Mouse (Mus musculus) forebrain, embryonic 12.5 days (tissue): Measurements from ENCODE around the gene Sema6d. TPM values are rescaled to one million over a fixed set of nuclear protein-coding genes. Genes with fewer than 3 reads are reported as not detected.

ENCODE experiments used
- ATAC-seq: fragments of 200-750 bp; cut with Nextera tagmentation; 2 replicates; pipeline ENCODE4 v1.8.0; 2017; ENCODE audit warnings: moderate TSS enrichment; ENCODE audit not compliant: low FRiP score
- H3K27ac ChIP-seq: fragments of 300-500 bp; sonication (generic); 2 replicates; pipeline ENCODE4 v1.5.1; 2016; ENCODE audit warnings: mild to moderate bottlenecking
- H3K27me3 ChIP-seq: fragments of 300-500 bp; sonication (generic); 2 replicates; pipeline ENCODE4 v1.6.1; 2016; ENCODE audit warnings: mild to moderate bottlenecking
- H3K36me3 ChIP-seq: fragments of 300-500 bp; sonication (generic); replicated peaks from 2 replicates; pipeline ENCODE4 v1.6.1; 2016; ENCODE audit warnings: mild to moderate bottlenecking
- H3K4me1 ChIP-seq: fragments of 300-500 bp; sonication (generic); 2 replicates; pipeline ENCODE4 v1.6.1; 2016
- H3K4me2 ChIP-seq: fragments of 300-500 bp; sonication (generic); 2 replicates; pipeline ENCODE4 v1.6.1; 2016; ENCODE audit warnings: mild to moderate bottlenecking, moderate library complexity
- H3K4me3 ChIP-seq: fragments of 300-500 bp; sonication (generic); replicated peaks from 2 replicates; pipeline ENCODE4 v1.5.1; 2016; ENCODE audit warnings: mild to moderate bottlenecking
- H3K9ac ChIP-seq: fragments of 300-500 bp; sonication (generic); 2 replicates; pipeline ENCODE4 v1.6.1; 2016; ENCODE audit warnings: mild to moderate bottlenecking
- H3K9me3 ChIP-seq: fragments of 300-500 bp; sonication (generic); 2 replicates; pipeline ENCODE4 v1.6.1; 2016
- WGBS: fragments of 180-500 bp; shearing (Covaris S2); methylation state at CpG from one replicate; pipeline ENCODE4 v1.1.7; 2016; 5-methylcytosine and 5-hydroxymethylcytosine counted together
- polyA plus RNA-seq: library from polyadenylated mRNA; unstranded; fragments of >200 nt; fragmentation: Nextera tagmentation; extraction: Ambion mirVana; gene quantifications from 2 replicates; pipeline ENCODE4 v1.2.1, GENCODE M21; 2016

The Sema6d gene
- polyA plus RNA-seq, 1 experiment from 2014 or later = 19.8 TPM

DNA sequence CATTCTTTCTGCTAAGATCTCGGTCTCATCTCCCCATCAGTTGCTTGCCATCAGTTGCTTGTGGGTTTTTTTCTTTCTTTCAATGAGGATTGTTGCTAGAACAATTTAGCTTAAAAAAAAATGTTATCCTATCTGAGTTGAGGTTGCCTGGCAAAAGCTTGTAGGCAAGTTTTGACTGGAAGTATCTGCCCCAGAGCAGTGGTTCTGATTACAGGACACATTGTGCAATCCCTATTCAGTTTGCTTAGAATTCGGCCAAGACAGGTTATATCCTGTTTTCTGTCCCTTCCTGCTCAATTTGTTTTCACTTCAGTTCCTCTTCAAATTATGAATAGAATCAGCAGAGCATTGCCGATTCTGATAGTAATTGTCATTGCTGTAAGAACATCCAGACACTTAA, 552.4 kb downstream of the Sema6d start:
- Histone ChIP-seq H3K4me1 (peaks cover 13% of the 10 kb centered on the region), H3K9me3 (no peaks in the 10 kb centered on the region), H3K27ac (no peak overlapping the region), H3K27me3 (no peaks in the 10 kb centered on the region), H3K36me3 (no peaks in the 10 kb centered on the region), H3K4me3 (no peak overlapping the region), H3K4me2 (no peak overlapping the region), H3K9ac (no peak overlapping the region)
- 65% methylated on average over 3 of the region's 3 CpGs for WGBS
- ATAC-seq = no peak

DNA sequence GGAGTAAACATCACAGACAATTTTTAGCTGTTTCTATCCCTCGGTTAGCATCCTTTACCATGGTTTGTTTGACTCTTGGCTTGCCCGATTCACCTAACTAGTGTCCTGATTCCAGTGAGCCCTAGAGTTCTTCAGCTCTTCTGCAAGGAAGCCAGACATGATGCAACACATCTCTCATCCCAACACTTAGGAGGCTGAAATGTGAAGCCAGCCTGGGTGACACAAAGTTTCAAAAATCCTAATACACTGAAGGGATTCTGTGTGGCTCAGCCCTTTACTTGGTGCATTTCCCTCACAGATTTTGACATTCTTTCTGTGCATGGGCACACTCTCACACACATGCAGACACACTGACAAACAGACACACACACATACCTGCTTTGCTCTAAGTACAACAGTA, 560.8 kb downstream of the Sema6d start:
- Histone ChIP-seq H3K9me3 (no peaks in the 10 kb centered on the region), H3K27me3 (no peaks in the 10 kb centered on the region), H3K4me1 (no peaks in the 10 kb centered on the region), H3K4me3 (no peak overlapping the region), H3K9ac (no peak overlapping the region), H3K27ac (no peak overlapping the region), H3K36me3 (no peaks in the 10 kb centered on the region), H3K4me2 (no peak overlapping the region)
- ATAC-seq = no peak
- whole genome bisulfite sequencing = 90% methylated on average over 2 of the region's 2 CpGs

DNA sequence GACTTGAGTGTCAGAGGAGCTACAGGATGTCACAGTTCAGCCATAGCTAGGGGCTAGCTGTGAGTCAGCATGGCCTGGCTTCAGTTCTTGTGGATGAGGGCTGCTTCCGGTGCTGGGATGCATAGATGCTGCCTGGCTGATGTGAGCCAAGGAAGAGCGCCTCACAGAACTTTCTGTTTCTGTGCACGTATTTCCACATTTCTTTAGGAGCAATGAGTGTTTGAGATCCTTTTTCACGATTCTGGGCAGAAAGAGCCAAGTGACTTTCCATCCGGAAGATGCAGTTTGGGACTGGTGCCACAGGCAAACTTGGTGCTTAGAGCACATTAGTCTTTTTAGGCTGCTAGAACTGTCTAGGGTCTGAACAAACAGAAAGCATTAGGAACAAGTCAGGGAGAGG, 561.4 kb downstream of the Sema6d start:
- Histone ChIP-seq H3K9ac (no peak overlapping the region), H3K4me3 (no peak overlapping the region), H3K27ac (no peak overlapping the region), H3K9me3 (no peaks in the 10 kb centered on the region), H3K27me3 (no peaks in the 10 kb centered on the region), H3K4me2 (no peak overlapping the region), H3K4me1 (no peaks in the 10 kb centered on the region), H3K36me3 (no peaks in the 10 kb centered on the region)
- ATAC-seq = no peak
- 81% methylated on average over 5 of the region's 5 CpGs for WGBS

GRCm38 (mm10) chr2:124653161-124653560, 563.4 kb downstream of the Sema6d start:
- no peak overlapping the region for H3K27ac ChIP-seq
- H3K4me2 ChIP-seq = no peak overlapping the region

GRCm38 (mm10) chr2:124657358-124657757, 567.6 kb downstream of the Sema6d start:
- no peaks in the 10 kb centered on the region for H3K9me3 ChIP-seq
- no peak overlapping the region for H3K27ac ChIP-seq
- ATAC-seq = no peak
- H3K27me3 ChIP-seq = no peaks in the 10 kb centered on the region
- WGBS = 77% methylated on average over 11 of the region's 11 CpGs
- peaks cover 10% of the 10 kb centered on the region; the same call in 1 of the 2 replicates for H3K36me3 ChIP-seq
- H3K4me2 ChIP-seq = no peak overlapping the region
- peaks cover 4% of the 10 kb centered on the region; the same call in 1 of the 2 replicates for H3K4me1 ChIP-seq
- H3K4me3 ChIP-seq = no peak overlapping the region
- H3K9ac ChIP-seq = no peak overlapping the region

More at GRCm38 (mm10) chr2:124653161-124653560, 563.4 kb downstream of the Sema6d start:
- H3K4me3 ChIP-seq = no peak overlapping the region
- H3K9ac ChIP-seq = no peak overlapping the region
- H3K36me3 ChIP-seq = peaks cover 6% of the 10 kb centered on the region; the same call in 1 of the 2 replicates
- H3K9me3 ChIP-seq = no peaks in the 10 kb centered on the region
- no peaks in the 10 kb centered on the region for H3K27me3 ChIP-seq
- no peak for ATAC-seq
- WGBS = 92% methylated on average over 7 of the region's 7 CpGs
- no peaks in the 10 kb centered on the region for H3K4me1 ChIP-seq

GRCm38 (mm10) chr2:124658374-124658773, 568.6 kb downstream of the Sema6d start:
- Histone ChIP-seq H3K9ac (no peak overlapping the region), H3K27me3 (no peaks in the 10 kb centered on the region), H3K4me1 (peaks cover 4% of the 10 kb centered on the region; the same call in 1 of the 2 replicates), H3K27ac (no peak overlapping the region), H3K36me3 (peaks cover 10% of the 10 kb centered on the region; the same call in 1 of the 2 replicates), H3K4me3 (no peak overlapping the region), H3K4me2 (no peak overlapping the region), H3K9me3 (no peaks in the 10 kb centered on the region)
- WGBS = 90% methylated on average over 14 of the region's 14 CpGs
- 0 out of 2 replicates have a peak, but pooled peaks have one; percentile 20 for ATAC-seq

GRCm38 (mm10) chr2:124659601-124660000, 569.8 kb downstream of the Sema6d start:
- 93% methylated on average over 13 of the region's 13 CpGs for WGBS
- no peaks in the 10 kb centered on the region for H3K27me3 ChIP-seq
- peaks cover 17% of the 10 kb centered on the region for H3K36me3 ChIP-seq
- H3K9ac ChIP-seq = no peak overlapping the region
- no peak overlapping the region for H3K4me2 ChIP-seq
- H3K27ac ChIP-seq = no peak overlapping the region
- H3K4me1 ChIP-seq = peaks cover 4% of the 10 kb centered on the region; the same call in 1 of the 2 replicates
- no peak for ATAC-seq
- H3K9me3 ChIP-seq = no peaks in the 10 kb centered on the region
- H3K4me3 ChIP-seq = no peak overlapping the region

- peaks cover 4% of the 10 kb centered on the region; the same call in 1 of the 2 replicates for H3K4me1 ChIP-seq
- H3K9ac ChIP-seq = no peak overlapping the region
- 88% methylated on average over 5 of the region's 5 CpGs for WGBS
- no peak for ATAC-seq
- H3K27me3 ChIP-seq = no peaks in the 10 kb centered on the region
- no peaks in the 10 kb centered on the region for H3K9me3 ChIP-seq
- no peak overlapping the region for H3K4me3 ChIP-seq
- no peak overlapping the region for H3K27ac ChIP-seq
- H3K36me3 ChIP-seq = peaks cover 22% of the 10 kb centered on the region
- H3K4me2 ChIP-seq = no peak overlapping the region
Measured at GRCm38 (mm10) chr2:124660686-124661085, 570.9 kb downstream of the Sema6d start.

DNA sequence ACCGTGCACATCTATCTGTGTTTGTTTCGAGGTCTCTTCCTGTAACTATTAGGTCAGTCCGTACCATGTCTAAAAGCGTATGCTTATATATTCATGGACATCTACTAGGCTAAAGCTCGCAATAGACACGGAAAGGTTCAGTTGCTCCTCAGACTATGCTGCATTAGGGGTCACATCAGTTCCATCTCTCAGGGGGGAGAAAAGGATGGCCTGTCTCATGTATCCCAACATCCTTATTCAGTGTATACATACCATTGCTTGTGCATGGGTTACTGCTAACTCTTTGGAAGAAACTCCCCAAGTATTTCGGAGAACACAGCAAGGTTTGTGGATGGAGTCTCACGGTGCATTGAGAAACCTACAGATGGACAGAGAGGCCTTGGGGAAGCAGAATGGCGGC, 571.5 kb downstream of the Sema6d start:
- H3K4me1 ChIP-seq = peaks cover 4% of the 10 kb centered on the region; the same call in 1 of the 2 replicates
- H3K27me3 ChIP-seq = no peaks in the 10 kb centered on the region
- H3K9ac ChIP-seq = no peak overlapping the region
- no peak for ATAC-seq
- no peak overlapping the region for H3K4me3 ChIP-seq
- H3K27ac ChIP-seq = no peak overlapping the region
- H3K4me2 ChIP-seq = no peak overlapping the region
- 94% methylated on average over 9 of the region's 9 CpGs for WGBS
- H3K9me3 ChIP-seq = no peaks in the 10 kb centered on the region
- peaks cover 22% of the 10 kb centered on the region for H3K36me3 ChIP-seq

- H3K4me2 ChIP-seq = no peak overlapping the region
- peaks cover 4% of the 10 kb centered on the region; the same call in 1 of the 2 replicates for H3K4me1 ChIP-seq
- H3K27ac ChIP-seq = no peak overlapping the region
- H3K27me3 ChIP-seq = no peaks in the 10 kb centered on the region
- no peak for ATAC-seq
- WGBS = 71% methylated on average over 5 of the region's 5 CpGs
- peaks cover 22% of the 10 kb centered on the region for H3K36me3 ChIP-seq
- no peaks in the 10 kb centered on the region for H3K9me3 ChIP-seq
- no peak overlapping the region for H3K9ac ChIP-seq
- no peak overlapping the region for H3K4me3 ChIP-seq
Measured at GRCm38 (mm10) chr2:124662257-124662656, 572.5 kb downstream of the Sema6d start.

DNA sequence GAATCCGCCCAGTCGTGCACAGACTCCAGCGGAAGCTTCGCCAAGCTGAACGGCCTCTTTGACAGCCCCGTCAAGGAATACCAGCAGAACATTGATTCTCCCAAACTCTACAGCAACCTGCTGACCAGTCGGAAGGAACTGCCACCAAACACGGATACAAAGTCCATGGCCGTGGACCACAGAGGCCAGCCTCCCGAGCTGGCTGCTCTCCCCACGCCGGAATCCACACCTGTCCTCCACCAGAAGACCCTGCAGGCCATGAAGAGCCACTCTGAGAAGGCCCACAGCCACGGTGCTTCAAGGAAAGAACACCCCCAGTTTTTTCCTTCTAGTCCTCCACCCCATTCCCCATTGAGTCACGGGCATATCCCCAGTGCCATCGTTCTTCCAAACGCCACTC, 574.4 kb downstream of the Sema6d start:
- no peaks in the 10 kb centered on the region for H3K9me3 ChIP-seq
- no peaks in the 10 kb centered on the region for H3K27me3 ChIP-seq
- no peak overlapping the region for H3K4me2 ChIP-seq
- no peaks in the 10 kb centered on the region; the same call in 1 of the 2 replicates for H3K4me1 ChIP-seq
- no peak for ATAC-seq
- no peak overlapping the region for H3K27ac ChIP-seq
- peaks cover 12% of the 10 kb centered on the region for H3K36me3 ChIP-seq
- no peak overlapping the region for H3K4me3 ChIP-seq
- H3K9ac ChIP-seq = no peak overlapping the region
- WGBS = 95% methylated on average over 16 of the region's 16 CpGs

DNA sequence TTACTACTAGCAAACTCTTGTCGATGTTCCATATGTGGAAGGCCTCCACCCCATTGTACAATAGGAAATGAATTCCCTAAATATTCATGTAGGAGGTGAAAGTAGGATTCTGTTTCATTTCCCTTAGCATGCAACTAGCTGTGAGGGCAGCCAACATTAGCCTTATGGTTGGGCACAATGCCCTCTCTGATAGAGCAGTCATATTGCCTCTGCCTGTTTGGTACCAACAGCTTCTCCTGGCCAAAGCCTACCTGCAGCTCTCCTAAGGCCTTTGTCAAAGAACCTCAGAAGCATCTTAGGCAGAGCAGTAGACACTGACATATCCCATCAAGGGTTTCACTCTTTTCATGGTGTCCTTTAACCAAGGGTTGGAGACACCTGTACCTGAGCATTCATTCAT, 578.7 kb downstream of the Sema6d start:
- Histone ChIP-seq H3K4me2 (no peak overlapping the region), H3K27me3 (no peaks in the 10 kb centered on the region), H3K4me3 (no peak overlapping the region), H3K9me3 (no peaks in the 10 kb centered on the region), H3K9ac (no peak overlapping the region), H3K36me3 (peaks cover 12% of the 10 kb centered on the region), H3K4me1 (no peaks in the 10 kb centered on the region), H3K27ac (no peak overlapping the region)
- 94% methylated on average over 1 of the region's 1 CpGs for WGBS
- no peak for ATAC-seq

GRCm38 (mm10) chr2:124673117-124673516, 583.3 kb downstream of the Sema6d start:
- no peaks in the 10 kb centered on the region for H3K27me3 ChIP-seq
- H3K27ac ChIP-seq = no peak overlapping the region
- no peaks in the 10 kb centered on the region for H3K9me3 ChIP-seq
- no peak overlapping the region for H3K9ac ChIP-seq
- H3K36me3 ChIP-seq = no peaks in the 10 kb centered on the region
- no peak overlapping the region for H3K4me2 ChIP-seq
- H3K4me1 ChIP-seq = no peaks in the 10 kb centered on the region
- no peak for ATAC-seq
- no peak overlapping the region for H3K4me3 ChIP-seq
